Mouse (Mus musculus) embryonic facial prominence, embryonic 15.5 days (tissue): ENCODE results near the gene Mettl15. TPM values are rescaled to one million over a fixed set of nuclear protein-coding genes. Genes with fewer than 3 reads are reported as not detected.
"Not testable (repeated sequence)": the region's sequence is repeated elsewhere in the genome, so short reads cannot be mapped to it uniquely, and the experiment has no call there.

Experiments
- ATAC-seq: fragments of 200-750 bp; cut with Nextera tagmentation; 2 replicates; pipeline ENCODE4 v1.8.0; 2017; ENCODE audit warnings: low read depth, moderate TSS enrichment; ENCODE audit not compliant: insufficient number of reproducible peaks, low FRiP score, low TSS enrichment
- H3K27ac ChIP-seq: fragments of 300-500 bp; sonication (generic); replicated peaks from 2 replicates; pipeline ENCODE4 v1.5.1; 2015; ENCODE audit warnings: mild to moderate bottlenecking, inconsistent platforms
- H3K27me3 ChIP-seq: fragments of 300-500 bp; sonication (generic); 2 replicates; pipeline ENCODE4 v1.6.1; 2015; ENCODE audit warnings: inconsistent platforms
- H3K36me3 ChIP-seq: fragments of 300-500 bp; sonication (generic); 2 replicates; pipeline ENCODE4 v1.6.1; 2015; ENCODE audit warnings: mild to moderate bottlenecking, inconsistent platforms
- H3K4me1 ChIP-seq: fragments of 300-500 bp; sonication (generic); 2 replicates; pipeline ENCODE4 v1.6.1; 2015; ENCODE audit warnings: inconsistent platforms
- H3K4me2 ChIP-seq: fragments of 300-500 bp; sonication (generic); replicated peaks from 2 replicates; pipeline ENCODE4 v1.6.1; 2015; ENCODE audit warnings: mild to moderate bottlenecking, inconsistent platforms
- H3K4me3 ChIP-seq: fragments of 300-500 bp; sonication (generic); replicated peaks from 2 replicates; pipeline ENCODE4 v1.5.1; 2015; ENCODE audit warnings: mild to moderate bottlenecking, inconsistent platforms
- H3K9ac ChIP-seq: fragments of 300-500 bp; sonication (generic); 2 replicates; pipeline ENCODE4 v1.6.1; 2015; ENCODE audit warnings: inconsistent platforms
- H3K9me3 ChIP-seq: fragments of 300-500 bp; sonication (generic); replicated peaks from 2 replicates; pipeline ENCODE4 v1.6.1; 2016; ENCODE audit warnings: inconsistent platforms
- WGBS: fragments of 180-500 bp; shearing (Covaris S2); methylation state at CpG from one replicate; pipeline ENCODE4 v1.1.7; 2015; 5-methylcytosine and 5-hydroxymethylcytosine counted together
- polyA plus RNA-seq: library from polyadenylated mRNA; unstranded; fragments of >200 nt; fragmentation: Nextera tagmentation; extraction: Ambion mirVana; gene quantifications from 2 replicates; pipeline ENCODE4 v1.2.1, GENCODE M21; 2015

Mettl15 gene
- polyA plus RNA-seq, 1 experiment from 2014 or later = 12.9 TPM

GRCm38 (mm10) chr2:109277593-109277992, 3.0 kb downstream of the Mettl15 start:
- no peaks in the 10 kb centered on the region for H3K36me3 ChIP-seq
- H3K4me3 ChIP-seq = peak overlapping the region; percentile 59
- H3K9me3 ChIP-seq = no peaks in the 10 kb centered on the region
- 5% methylated on average over 7 of the region's 7 CpGs for WGBS
- peak overlapping the region; percentile 59 for H3K4me2 ChIP-seq
- peak overlapping the region; percentile 39; the same call in 1 of the 2 replicates for H3K9ac ChIP-seq
- ATAC-seq = no peak
- H3K27me3 ChIP-seq = no peaks in the 10 kb centered on the region
- peaks cover 9% of the 10 kb centered on the region; the same call in 1 of the 2 replicates for H3K4me1 ChIP-seq
- peak overlapping the region; percentile 22; the same call in 1 of the 2 replicates for H3K27ac ChIP-seq

- H3K9me3 ChIP-seq = no peaks in the 10 kb centered on the region
- 97% methylated on average over 1 of the region's 1 CpGs for WGBS
- no peak overlapping the region for H3K27ac ChIP-seq
- ATAC-seq = no peak
- no peaks in the 10 kb centered on the region for H3K27me3 ChIP-seq
- H3K4me3 ChIP-seq = no peak overlapping the region
- H3K36me3 ChIP-seq = no peaks in the 10 kb centered on the region
- H3K4me1 ChIP-seq = no peaks in the 10 kb centered on the region
- H3K4me2 ChIP-seq = no peak overlapping the region
- no peak overlapping the region for H3K9ac ChIP-seq
Measured at GRCm38 (mm10) chr2:109273098-109273497, 7.5 kb downstream of the Mettl15 start.

GRCm38 (mm10) chr2:109262779-109263178, 17.8 kb downstream of the Mettl15 start:
- no peak for ATAC-seq
- Histone ChIP-seq H3K9me3 (no peaks in the 10 kb centered on the region), H3K36me3 (no peaks in the 10 kb centered on the region), H3K4me3 (no peak overlapping the region), H3K27me3 (no peaks in the 10 kb centered on the region), H3K9ac (no peak overlapping the region), H3K4me2 (no peak overlapping the region), H3K4me1 (no peaks in the 10 kb centered on the region), H3K27ac (no peak overlapping the region)
- WGBS = 88% methylated on average over 1 of the region's 1 CpGs

- H3K9me3 ChIP-seq = no peaks in the 10 kb centered on the region
- no peak overlapping the region for H3K27ac ChIP-seq
- no peak overlapping the region for H3K4me3 ChIP-seq
- no peaks in the 10 kb centered on the region for H3K36me3 ChIP-seq
- H3K4me2 ChIP-seq = no peak overlapping the region
- no peak overlapping the region for H3K9ac ChIP-seq
- WGBS = 48% methylated on average over 3 of the region's 3 CpGs
- H3K27me3 ChIP-seq = no peaks in the 10 kb centered on the region
- ATAC-seq = no peak
- no peaks in the 10 kb centered on the region for H3K4me1 ChIP-seq
Measured at GRCm38 (mm10) chr2:109241947-109242346, 38.6 kb downstream of the Mettl15 start.

- no peak overlapping the region for H3K4me3 ChIP-seq
- H3K4me1 ChIP-seq = no peaks in the 10 kb centered on the region
- no peak for ATAC-seq
- no peaks in the 10 kb centered on the region for H3K36me3 ChIP-seq
- H3K27ac ChIP-seq = no peak overlapping the region
- 96% methylated on average over 1 of the region's 1 CpGs for WGBS
- no peak overlapping the region for H3K4me2 ChIP-seq
- no peaks in the 10 kb centered on the region for H3K27me3 ChIP-seq
- no peak overlapping the region for H3K9ac ChIP-seq
- no peaks in the 10 kb centered on the region for H3K9me3 ChIP-seq
Measured at GRCm38 (mm10) chr2:109235741-109236140, 44.8 kb downstream of the Mettl15 start.

- H3K36me3 ChIP-seq = no peaks in the 10 kb centered on the region
- WGBS = 81% methylated on average over 4 of the region's 4 CpGs
- no peak overlapping the region for H3K9ac ChIP-seq
- no peaks in the 10 kb centered on the region for H3K9me3 ChIP-seq
- no peak overlapping the region for H3K4me2 ChIP-seq
- H3K27me3 ChIP-seq = no peaks in the 10 kb centered on the region
- no peak overlapping the region for H3K27ac ChIP-seq
- no peak for ATAC-seq
- no peaks in the 10 kb centered on the region for H3K4me1 ChIP-seq
- H3K4me3 ChIP-seq = no peak overlapping the region
Measured at GRCm38 (mm10) chr2:109233876-109234275, 46.7 kb downstream of the Mettl15 start.

GRCm38 (mm10) chr2:109230443-109230842, 50.1 kb downstream of the Mettl15 start:
- Histone ChIP-seq H3K4me1 (no peaks in the 10 kb centered on the region), H3K4me3 (no peak overlapping the region), H3K27me3 (no peaks in the 10 kb centered on the region), H3K36me3 (no peaks in the 10 kb centered on the region), H3K9ac (no peak overlapping the region), H3K9me3 (no peaks in the 10 kb centered on the region), H3K27ac (no peak overlapping the region), H3K4me2 (no peak overlapping the region)
- no peak for ATAC-seq

- no peak for ATAC-seq
- no peak overlapping the region for H3K27ac ChIP-seq
- no peak overlapping the region for H3K9ac ChIP-seq
- H3K9me3 ChIP-seq = no peaks in the 10 kb centered on the region
- H3K4me2 ChIP-seq = no peak overlapping the region
- no peaks in the 10 kb centered on the region for H3K36me3 ChIP-seq
- 63% methylated on average over 3 of the region's 3 CpGs for WGBS
- no peaks in the 10 kb centered on the region for H3K27me3 ChIP-seq
- H3K4me1 ChIP-seq = no peaks in the 10 kb centered on the region
- no peak overlapping the region for H3K4me3 ChIP-seq
Measured at GRCm38 (mm10) chr2:109227196-109227595, 53.4 kb downstream of the Mettl15 start.

- H3K4me1 ChIP-seq = no peaks in the 10 kb centered on the region
- no peaks in the 10 kb centered on the region for H3K36me3 ChIP-seq
- no peak overlapping the region for H3K27ac ChIP-seq
- no peak overlapping the region for H3K9ac ChIP-seq
- no peak for ATAC-seq
- no peak overlapping the region for H3K4me3 ChIP-seq
- no peaks in the 10 kb centered on the region for H3K9me3 ChIP-seq
- no peak overlapping the region for H3K4me2 ChIP-seq
- no peaks in the 10 kb centered on the region for H3K27me3 ChIP-seq
- WGBS = 93% methylated on average over 2 of the region's 2 CpGs
Measured at GRCm38 (mm10) chr2:109221470-109221869, 59.1 kb downstream of the Mettl15 start.

GRCm38 (mm10) chr2:109216678-109217077, 63.9 kb downstream of the Mettl15 start:
- H3K36me3 ChIP-seq, ATAC-seq, H3K27ac ChIP-seq, H3K9ac ChIP-seq, H3K27me3 ChIP-seq, H3K4me1 ChIP-seq, H3K4me3 ChIP-seq, H3K9me3 ChIP-seq, H3K4me2 ChIP-seq: not testable (repeated sequence)
- 96% methylated on average over 2 of the region's 2 CpGs for WGBS

- WGBS = 91% methylated on average over 1 of the region's 1 CpGs
Measured at GRCm38 (mm10) chr2:109210641-109211040, 69.9 kb downstream of the Mettl15 start.

GRCm38 (mm10) chr2:109208032-109208431, 72.5 kb downstream of the Mettl15 start:
- H3K9me3 ChIP-seq = no peaks in the 10 kb centered on the region
- H3K4me3 ChIP-seq = no peak overlapping the region
- no peaks in the 10 kb centered on the region for H3K36me3 ChIP-seq
- no peaks in the 10 kb centered on the region for H3K4me1 ChIP-seq
- H3K27me3 ChIP-seq = no peaks in the 10 kb centered on the region
- no peak overlapping the region for H3K27ac ChIP-seq
- no peak overlapping the region for H3K4me2 ChIP-seq
- WGBS = 92% methylated on average over 2 of the region's 2 CpGs
- H3K9ac ChIP-seq = no peak overlapping the region
- no peak for ATAC-seq

More at GRCm38 (mm10) chr2:109210641-109211040, 69.9 kb downstream of the Mettl15 start:
- ATAC-seq, H3K9ac ChIP-seq, H3K4me1 ChIP-seq, H3K9me3 ChIP-seq, H3K4me3 ChIP-seq, H3K36me3 ChIP-seq, H3K4me2 ChIP-seq, H3K27ac ChIP-seq, H3K27me3 ChIP-seq: not testable (repeated sequence)
